Mouse (Mus musculus) intestine, embryonic 15.5 days (tissue): Measurements from ENCODE around the gene Arhgef10l. TPM values are rescaled to one million over a fixed set of nuclear protein-coding genes. Genes with fewer than 3 reads are reported as not detected.

Source experiments
- ATAC-seq: fragments of 200-750 bp; cut with Nextera tagmentation; 2 replicates; pipeline ENCODE4 v1.8.0; 2017; ENCODE audit warnings: moderate TSS enrichment, moderate library complexity
- H3K27ac ChIP-seq: fragments of 300-500 bp; sonication (generic); 2 replicates; pipeline ENCODE4 v1.5.1; 2015; ENCODE audit warnings: mild to moderate bottlenecking, inconsistent platforms
- H3K27me3 ChIP-seq: fragments of 300-500 bp; sonication (generic); replicated peaks from 2 replicates; pipeline ENCODE4 v1.6.1; 2015; ENCODE audit warnings: inconsistent platforms
- H3K36me3 ChIP-seq: fragments of 300-500 bp; sonication (generic); 2 replicates; pipeline ENCODE4 v1.6.1; 2015; ENCODE audit warnings: inconsistent platforms
- H3K4me1 ChIP-seq: fragments of 300-500 bp; sonication (generic); replicated peaks from 2 replicates; pipeline ENCODE4 v1.6.1; 2015; ENCODE audit warnings: inconsistent platforms
- H3K4me2 ChIP-seq: fragments of 300-500 bp; sonication (generic); replicated peaks from 2 replicates; pipeline ENCODE4 v1.6.1; 2015; ENCODE audit warnings: mild to moderate bottlenecking, inconsistent platforms
- H3K4me3 ChIP-seq: fragments of 300-500 bp; sonication (generic); replicated peaks from 2 replicates; pipeline ENCODE4 v1.5.1; 2015; ENCODE audit warnings: inconsistent platforms
- H3K9ac ChIP-seq: fragments of 300-500 bp; sonication (generic); 2 replicates; pipeline ENCODE4 v1.6.1; 2015; ENCODE audit warnings: inconsistent platforms
- H3K9me3 ChIP-seq: fragments of 300-500 bp; sonication (generic); 2 replicates; pipeline ENCODE4 v1.6.1; 2016; ENCODE audit warnings: inconsistent platforms
- WGBS: fragments of 180-500 bp; shearing (Covaris S2); methylation state at CpG from one replicate; pipeline ENCODE4 v1.1.7; 2015; 5-methylcytosine and 5-hydroxymethylcytosine counted together
- polyA plus RNA-seq: library from polyadenylated mRNA; unstranded; fragments of >200 nt; fragmentation: Nextera tagmentation; extraction: Ambion mirVana; gene quantifications from 2 replicates; pipeline ENCODE4 v1.2.1, GENCODE M21; 2015

Arhgef10l gene
- polyA plus RNA-seq, 1 experiment from 2014 or later, result 15.3 TPM

GRCm38 (mm10) chr4:140617391-140618385 is 48.1 kb downstream of the Arhgef10l start:
- H3K27me3 ChIP-seq, result no peaks in the 10 kb centered on the region
- no peak overlapping the region for H3K4me2 ChIP-seq
- no peaks in the 10 kb centered on the region for H3K9me3 ChIP-seq
- H3K36me3 ChIP-seq, result no peaks in the 10 kb centered on the region
- no peak overlapping the region for H3K9ac ChIP-seq
- WGBS, result 65% methylated on average over 16 of the region's 16 CpGs
- H3K4me1 ChIP-seq, result peaks cover 33% of the 10 kb centered on the region
- peak; percentile 74 for ATAC-seq
- peak overlapping the region; percentile 60 for H3K27ac ChIP-seq
- no peak overlapping the region for H3K4me3 ChIP-seq

GRCm38 (mm10) chr4:140616894-140617293 is 48.9 kb downstream of the Arhgef10l start:
- Histone ChIP-seq H3K9me3 (no peaks in the 10 kb centered on the region), H3K9ac (0 out of 2 replicates have a peak overlapping the region, but pooled peaks have one; percentile 11), H3K27ac (peak overlapping the region; percentile 71), H3K4me3 (peak overlapping the region; percentile 16), H3K4me1 (peaks cover 34% of the 10 kb centered on the region), H3K4me2 (peak overlapping the region; percentile 37), H3K36me3 (no peaks in the 10 kb centered on the region), H3K27me3 (no peaks in the 10 kb centered on the region)
- WGBS, result 51% methylated on average over 11 of the region's 11 CpGs
- ATAC-seq, result peak; percentile 73

- Histone ChIP-seq H3K4me1 (peaks cover 40% of the 10 kb centered on the region), H3K4me3 (no peak overlapping the region), H3K27me3 (no peaks in the 10 kb centered on the region), H3K36me3 (no peaks in the 10 kb centered on the region), H3K27ac (peak overlapping the region; percentile 71; the same call in 1 of the 2 replicates), H3K9me3 (no peaks in the 10 kb centered on the region), H3K4me2 (peak overlapping the region; percentile 37), H3K9ac (0 out of 2 replicates have a peak overlapping the region, but pooled peaks have one; percentile 1)
- 49% methylated on average over 7 of the region's 7 CpGs for WGBS
- ATAC-seq, result peak; percentile 13; the same call in 1 of the 2 replicates
Measured at GRCm38 (mm10) chr4:140616196-140616595, 49.6 kb downstream of the Arhgef10l start.

GRCm38 (mm10) chr4:140615771-140616170 is 50.0 kb downstream of the Arhgef10l start:
- WGBS, result 68% methylated on average over 7 of the region's 7 CpGs
- Histone ChIP-seq H3K9me3 (no peaks in the 10 kb centered on the region), H3K36me3 (no peaks in the 10 kb centered on the region), H3K27ac (no peak overlapping the region), H3K4me2 (peak overlapping the region; percentile 37), H3K4me1 (peaks cover 44% of the 10 kb centered on the region), H3K4me3 (no peak overlapping the region), H3K9ac (0 out of 2 replicates have a peak overlapping the region, but pooled peaks have one; percentile 1), H3K27me3 (no peaks in the 10 kb centered on the region)
- no peak for ATAC-seq

GRCm38 (mm10) chr4:140614553-140614952 is 51.3 kb downstream of the Arhgef10l start:
- WGBS, result 91% methylated on average over 5 of the region's 5 CpGs
- H3K9ac ChIP-seq, result no peak overlapping the region
- no peaks in the 10 kb centered on the region for H3K27me3 ChIP-seq
- H3K9me3 ChIP-seq, result no peaks in the 10 kb centered on the region
- no peak for ATAC-seq
- no peak overlapping the region for H3K4me2 ChIP-seq
- peaks cover 51% of the 10 kb centered on the region for H3K4me1 ChIP-seq
- H3K36me3 ChIP-seq, result no peaks in the 10 kb centered on the region
- no peak overlapping the region for H3K27ac ChIP-seq
- no peak overlapping the region for H3K4me3 ChIP-seq

GRCm38 (mm10) chr4:140614145-140614544 is 51.7 kb downstream of the Arhgef10l start:
- WGBS, result 94% methylated on average over 6 of the region's 6 CpGs

GRCm38 (mm10) chr4:140610841-140611609 is 54.8 kb downstream of the Arhgef10l start:
- no peak overlapping the region for H3K9ac ChIP-seq
- no peaks in the 10 kb centered on the region for H3K27me3 ChIP-seq
- H3K4me2 ChIP-seq, result peak overlapping the region; percentile 23
- 28% methylated on average over 12 of the region's 12 CpGs for WGBS
- no peaks in the 10 kb centered on the region for H3K9me3 ChIP-seq
- peak; percentile 31 for ATAC-seq
- H3K4me3 ChIP-seq, result no peak overlapping the region
- 0 out of 2 replicates have a peak, but pooled peaks cover 3% of the 10 kb centered on the region for H3K36me3 ChIP-seq
- H3K4me1 ChIP-seq, result peaks cover 33% of the 10 kb centered on the region
- H3K27ac ChIP-seq, result peak overlapping the region; percentile 83

More at GRCm38 (mm10) chr4:140614145-140614544, 51.7 kb downstream of the Arhgef10l start:
- H3K9me3 ChIP-seq, result no peaks in the 10 kb centered on the region
- no peak overlapping the region for H3K4me3 ChIP-seq
- H3K4me1 ChIP-seq, result peaks cover 51% of the 10 kb centered on the region
- H3K27me3 ChIP-seq, result no peaks in the 10 kb centered on the region
- H3K4me2 ChIP-seq, result no peak overlapping the region
- no peak for ATAC-seq
- H3K9ac ChIP-seq, result no peak overlapping the region
- H3K36me3 ChIP-seq, result 0 out of 2 replicates have a peak, but pooled peaks cover 3% of the 10 kb centered on the region
- H3K27ac ChIP-seq, result no peak overlapping the region

- no peak overlapping the region for H3K4me2 ChIP-seq
- H3K9ac ChIP-seq, result no peak overlapping the region
- no peak overlapping the region for H3K4me3 ChIP-seq
- no peaks in the 10 kb centered on the region for H3K9me3 ChIP-seq
- 0 out of 2 replicates have a peak, but pooled peaks cover 3% of the 10 kb centered on the region for H3K36me3 ChIP-seq
- 82% methylated on average over 9 of the region's 9 CpGs for WGBS
- no peak overlapping the region for H3K27ac ChIP-seq
- ATAC-seq, result no peak
- peaks cover 39% of the 10 kb centered on the region for H3K4me1 ChIP-seq
- H3K27me3 ChIP-seq, result no peaks in the 10 kb centered on the region
Measured at GRCm38 (mm10) chr4:140608228-140608720, 57.5 kb downstream of the Arhgef10l start.

GRCm38 (mm10) chr4:140606779-140607178 is 59.0 kb downstream of the Arhgef10l start:
- Histone ChIP-seq H3K4me3 (no peak overlapping the region), H3K9ac (no peak overlapping the region), H3K27ac (no peak overlapping the region), H3K4me1 (peaks cover 32% of the 10 kb centered on the region), H3K36me3 (0 out of 2 replicates have a peak, but pooled peaks cover 3% of the 10 kb centered on the region), H3K27me3 (no peaks in the 10 kb centered on the region), H3K9me3 (no peaks in the 10 kb centered on the region), H3K4me2 (no peak overlapping the region)
- WGBS, result 86% methylated on average over 7 of the region's 7 CpGs
- no peak for ATAC-seq

- peaks cover 26% of the 10 kb centered on the region for H3K4me1 ChIP-seq
- H3K9ac ChIP-seq, result no peak overlapping the region
- 78% methylated on average over 7 of the region's 7 CpGs for WGBS
- no peak overlapping the region for H3K27ac ChIP-seq
- H3K4me2 ChIP-seq, result no peak overlapping the region
- H3K27me3 ChIP-seq, result no peaks in the 10 kb centered on the region
- no peak for ATAC-seq
- H3K4me3 ChIP-seq, result no peak overlapping the region
- H3K9me3 ChIP-seq, result no peaks in the 10 kb centered on the region
- 0 out of 2 replicates have a peak, but pooled peaks cover 3% of the 10 kb centered on the region for H3K36me3 ChIP-seq
Measured at GRCm38 (mm10) chr4:140606197-140606596, 59.6 kb downstream of the Arhgef10l start.

GRCm38 (mm10) chr4:140605790-140606189 is 60.0 kb downstream of the Arhgef10l start:
- no peak overlapping the region for H3K27ac ChIP-seq
- H3K4me2 ChIP-seq, result no peak overlapping the region
- 77% methylated on average over 7 of the region's 7 CpGs for WGBS
- H3K4me3 ChIP-seq, result no peak overlapping the region
- H3K27me3 ChIP-seq, result no peaks in the 10 kb centered on the region
- H3K36me3 ChIP-seq, result 0 out of 2 replicates have a peak, but pooled peaks cover 3% of the 10 kb centered on the region
- H3K9ac ChIP-seq, result no peak overlapping the region
- ATAC-seq, result no peak
- H3K4me1 ChIP-seq, result peaks cover 22% of the 10 kb centered on the region
- no peaks in the 10 kb centered on the region for H3K9me3 ChIP-seq
